Mouse (Mus musculus): Measurements from ENCODE around the gene Gm45623.

DNA sequence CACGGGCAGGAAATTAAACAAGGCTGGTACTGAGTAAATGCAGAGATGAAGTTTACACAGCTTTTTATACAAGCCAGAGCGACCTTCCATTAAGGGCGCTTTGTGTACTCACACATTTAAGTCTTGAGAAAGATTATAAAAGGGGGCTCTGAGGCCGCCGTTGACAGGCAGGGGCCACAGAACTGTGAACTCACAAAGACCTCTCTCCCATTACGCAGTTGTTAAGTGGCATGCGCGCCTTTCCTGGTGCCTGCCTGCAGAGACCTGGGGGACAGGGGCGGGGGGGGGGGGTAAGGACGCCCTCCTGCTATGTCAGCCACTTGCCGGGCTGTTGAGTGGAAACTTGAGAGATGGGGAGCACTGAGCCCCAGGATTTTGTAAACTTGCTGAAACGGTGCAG lies 3.6 kb upstream of the Gm45623 start:
- TF ChIP-seq POLR2A (IDR thresholded peaks at IDR 0.05; ENCODE audit: borderline replicate concordance, control insufficient read depth, low read depth, low read length) (no peak), CTCF (IDR thresholded peaks at IDR 0.05; ENCODE audit: control insufficient read depth, insufficient read depth, low read length) (no peak)
